Comparison of ENCODE assay signal across 7 mouse cellular contexts in genomic region chr8:71405401-71406098, GRCm38 (mm10). TPM values are rescaled to one million over a fixed set of nuclear protein-coding genes. Genes with fewer than 3 reads are reported as not detected.
DNase-seq lines count a peak whose midpoint lies in the region; ATAC-seq lines count a peak whose summit lies in the region.

Ankle1 (plus strand) TSS chr8:71406010.

- H3K27me3 ChIP-seq in intestine, embryonic 16.5 days (replicated peaks; ENCODE audit: control insufficient read depth, insufficient read depth, low read length), result no peaks in the 10 kb centered on the region
- no peaks in the 10 kb centered on the region for H3K27me3 ChIP-seq in midbrain, embryonic 11.5 days (ENCODE audit: control insufficient read depth, insufficient read depth, low read length)

- H3K9ac ChIP-seq in intestine, embryonic 16.5 days (ENCODE audit: low read depth, low read length), result peak within 1 kb of the TSS; percentile 83
- peak within 1 kb of the TSS; percentile 82 for H3K9ac ChIP-seq in midbrain, embryonic 11.5 days (ENCODE audit: low read length)

- H3K4me3 ChIP-seq in intestine, embryonic 16.5 days (ENCODE audit: low read length), result peak within 1 kb of the TSS; percentile 86
- H3K4me3 ChIP-seq in midbrain, embryonic 11.5 days (ENCODE audit: low read depth, low read length), result peak within 1 kb of the TSS; percentile 76

- intact Hi-C loops in gastrocnemius, postnatal 36 days (cut with DNase I), result loop anchor here (5.0 kb wide), 2 partner anchors 33 to 68 kb away; partner anchors contain the start of gene Ocel1
- intact Hi-C loops in left cerebral cortex, postnatal 36 days (cut with DNase I), result no loop called here

- DNase-seq in adrenal gland, adult 18-20 months (ENCODE audit: low spot score in 2 of 2), result peak; percentile 98 to 99
- DNase-seq in embryo, embryonic 11 days, result peak; percentile 96
- DNase-seq in gastrocnemius, postnatal 36 days, result peak; percentile 90 to 99
- peak; percentile 90 to 91 for DNase-seq in left cerebral cortex, postnatal 36 days (ENCODE audit: low spot score in 2 of 2)
- DNase-seq in midbrain, embryonic 11.5 days (ENCODE audit: low spot score, missing footprints), result peak; percentile 100
- peak; percentile 86 for DNase-seq in skeletal muscle tissue, adult 2 months (ENCODE audit: low read depth, low spot score)

- H3K4me1 ChIP-seq in intestine, embryonic 16.5 days (ENCODE audit: control insufficient read depth, insufficient read depth, low read length), result peaks cover 25% of the 10 kb centered on the region
- peaks cover 3% of the 10 kb centered on the region; the same call in 1 of the 2 replicates for H3K4me1 ChIP-seq in midbrain, embryonic 11.5 days (ENCODE audit: control insufficient read depth, insufficient read depth, low read length)

- H3K4me2 ChIP-seq in intestine, embryonic 16.5 days (ENCODE audit: low read depth, low read length), result peak within 1 kb of the TSS; percentile 95
- H3K4me2 ChIP-seq in midbrain, embryonic 11.5 days, result peak within 1 kb of the TSS; percentile 95

- peaks cover 8% of the 10 kb centered on the region for H3K36me3 ChIP-seq in intestine, embryonic 16.5 days (ENCODE audit: control insufficient read depth, insufficient read depth, low read length)
- H3K36me3 ChIP-seq in midbrain, embryonic 11.5 days (ENCODE audit: control insufficient read depth, insufficient read depth, low read length), result peaks cover 3% of the 10 kb centered on the region; the same call in 1 of the 2 replicates

- H3K9me3 ChIP-seq in intestine, embryonic 16.5 days (ENCODE audit: control insufficient read depth, low read length), result no peaks in the 10 kb centered on the region
- no peaks in the 10 kb centered on the region for H3K9me3 ChIP-seq in midbrain, embryonic 11.5 days (ENCODE audit: control insufficient read depth, low read length)

- 14% methylated on average over 33 of the region's 33 CpGs for WGBS in intestine, embryonic 16.5 days
- 16% methylated on average over 33 of the region's 33 CpGs for WGBS in midbrain, embryonic 11.5 days

- H3K27ac ChIP-seq in intestine, embryonic 16.5 days (ENCODE audit: low read length), result peak within 1 kb of the TSS; percentile 70
- H3K27ac ChIP-seq in midbrain, embryonic 11.5 days (ENCODE audit: low read depth, low read length), result peak within 1 kb of the TSS; percentile 47

- peak; percentile 87 for ATAC-seq in intestine, embryonic 16.5 days
- peak; percentile 91 for ATAC-seq in midbrain, embryonic 11.5 days (ENCODE audit: low FRiP score)

RNA-seq across cellular contexts. Expression of gene Ankle1, which starts in this region (rescaled TPM):
- under 1 TPM; 0.33 to 0.48 TPM for total RNA-seq in adrenal gland, adult 18-20 months (2021)
- under 1 TPM; 0.12 to 0.46 TPM for total RNA-seq in gastrocnemius, postnatal 36 days (2021)
- 32.0 and 39.4 TPM in 2 replicates for polyA plus RNA-seq in intestine, embryonic 16.5 days (2015; fragmentation: Nextera tagmentation; extraction: Ambion mirVana)
- under 1 TPM in 1 of 2 experiments, not detected in 1; 0.29 TPM for total RNA-seq in left cerebral cortex, postnatal 36 days (2021)
- polyA plus RNA-seq in midbrain, embryonic 11.5 days (2014; fragmentation: Nextera tagmentation; extraction: Ambion mirVana), result 14.9 and 16.3 TPM in 2 replicates

Comparison
In these comparisons a context has a peak if more than half of its experiments do, and no peak if none do; other contexts are left out.
1. Peak in every context shown above with its lines: DNase-seq, ATAC-seq, H3K4me3 ChIP-seq and H3K27ac ChIP-seq.
2. Peak in DNase-seq in adrenal gland, adult 18-20 months; RNA of the gene not detected or under 1 TPM.
3. Peak in DNase-seq in gastrocnemius, postnatal 36 days; RNA of the gene not detected or under 1 TPM.
4. Peak in DNase-seq in left cerebral cortex, postnatal 36 days; RNA of the gene not detected or under 1 TPM.